Mouse (Mus musculus): ENCODE measurements at regions not wholly inside any gene's neighbourhood (a gene's known extent, or its start where the extent isn't known, plus 50 kb on each side); places are given as distances from the start of the nearest gene placed in this dataset.

DNA sequence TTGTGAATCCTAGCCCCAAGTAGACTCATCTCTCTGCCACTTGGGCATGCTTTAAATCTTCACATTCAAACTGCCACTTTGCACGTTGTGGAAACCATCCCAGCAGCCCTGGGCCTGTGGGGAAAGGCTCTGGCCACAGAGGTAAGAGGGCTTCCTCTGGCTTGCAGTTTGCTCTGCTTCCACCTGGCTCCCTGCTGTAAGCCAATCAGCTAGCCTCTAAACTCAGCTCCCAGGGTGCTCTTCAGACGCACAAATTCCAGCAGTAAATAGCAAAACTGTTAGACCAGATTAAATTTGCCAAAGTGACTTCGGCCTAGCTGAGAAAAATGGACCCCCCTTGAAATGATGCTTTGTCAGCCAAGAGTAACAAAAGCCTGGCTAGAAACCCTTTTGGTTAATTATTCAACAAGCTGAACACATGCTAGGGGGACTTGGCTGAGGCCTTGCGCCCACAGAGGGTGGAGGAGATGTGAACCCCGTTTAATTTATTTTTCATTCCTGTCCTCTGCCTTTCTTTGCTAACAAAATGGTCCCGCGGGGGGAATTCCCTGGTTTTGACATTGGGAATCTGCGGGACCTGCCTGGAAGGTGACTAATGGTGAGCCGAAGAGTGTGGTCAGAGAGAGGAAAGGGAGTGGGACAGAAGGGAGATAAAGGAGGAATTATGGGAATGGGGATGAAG is 84.1 kb upstream of the Cops8 start:
- TF ChIP-seq POLR2A (IDR thresholded peaks at IDR 0.05; ENCODE audit: borderline replicate concordance, control insufficient read depth, low read depth, low read length): no peak
- TF ChIP-seq CTCF (IDR thresholded peaks at IDR 0.05; ENCODE audit: control insufficient read depth, insufficient read depth, low read length): no peak
